Mouse (Mus musculus): Measurements from ENCODE around the gene Erbb2. TPM values are rescaled to one million over a fixed set of nuclear protein-coding genes. Genes with fewer than 3 reads are reported as not detected.

The Erbb2 gene
- polyA plus RNA-seq (2012), result not detected in 2 replicates

- no peak for TF ChIP-seq GATA1 (IDR thresholded peaks at IDR 0.05; ENCODE audit: low read length)
Observed at GRCm38 (mm10) chr11:98412273-98412796, at the start of gene Erbb2. Gene Erbb2, plus strand, starts transcription at chr11:98412470.

GRCm38 (mm10) chr11:98363817-98364216 lies 48.5 kb upstream of the Erbb2 start:
- TF ChIP-seq GATA1 (IDR thresholded peaks at IDR 0.05; ENCODE audit: low read length), result no peak

- TF ChIP-seq GATA1 (IDR thresholded peaks at IDR 0.05; ENCODE audit: low read length), result no peak
Observed at GRCm38 (mm10) chr11:98364410-98364809, 47.9 kb upstream of the Erbb2 start.

GRCm38 (mm10) chr11:98366290-98366689 lies 46.0 kb upstream of the Erbb2 start:
- no peak for TF ChIP-seq GATA1 (IDR thresholded peaks at IDR 0.05; ENCODE audit: low read length)

- no peak for TF ChIP-seq GATA1 (IDR thresholded peaks at IDR 0.05; ENCODE audit: low read length)
Observed at GRCm38 (mm10) chr11:98367171-98367862, 45.0 kb upstream of the Erbb2 start.

- TF ChIP-seq GATA1 (IDR thresholded peaks at IDR 0.05; ENCODE audit: low read length), result no peak
Observed at GRCm38 (mm10) chr11:98367863-98368186, 44.4 kb upstream of the Erbb2 start.

GRCm38 (mm10) chr11:98369337-98369736 lies 42.9 kb upstream of the Erbb2 start:
- TF ChIP-seq GATA1 (IDR thresholded peaks at IDR 0.05; ENCODE audit: low read length), result no peak

GRCm38 (mm10) chr11:98370588-98370987 lies 41.7 kb upstream of the Erbb2 start:
- TF ChIP-seq GATA1 (IDR thresholded peaks at IDR 0.05; ENCODE audit: low read length), result no peak

- TF ChIP-seq GATA1 (IDR thresholded peaks at IDR 0.05; ENCODE audit: low read length), result no peak
Observed at GRCm38 (mm10) chr11:98371556-98372240, 40.6 kb upstream of the Erbb2 start.

- TF ChIP-seq GATA1 (IDR thresholded peaks at IDR 0.05; ENCODE audit: low read length), result no peak
Observed at GRCm38 (mm10) chr11:98372406-98372805, 39.9 kb upstream of the Erbb2 start.

- TF ChIP-seq GATA1 (IDR thresholded peaks at IDR 0.05; ENCODE audit: low read length), result no peak
Observed at GRCm38 (mm10) chr11:98373244-98373643, 39.0 kb upstream of the Erbb2 start.

GRCm38 (mm10) chr11:98374266-98374665 lies 38.0 kb upstream of the Erbb2 start:
- TF ChIP-seq GATA1 (IDR thresholded peaks at IDR 0.05; ENCODE audit: low read length), result no peak

- TF ChIP-seq GATA1 (IDR thresholded peaks at IDR 0.05; ENCODE audit: low read length), result no peak
Observed at GRCm38 (mm10) chr11:98376756-98377155, 35.5 kb upstream of the Erbb2 start.

- no peak for TF ChIP-seq GATA1 (IDR thresholded peaks at IDR 0.05; ENCODE audit: low read length)
Observed at GRCm38 (mm10) chr11:98377787-98378186, 34.5 kb upstream of the Erbb2 start.

- TF ChIP-seq GATA1 (IDR thresholded peaks at IDR 0.05; ENCODE audit: low read length), result no peak
Observed at GRCm38 (mm10) chr11:98379379-98379778, 32.9 kb upstream of the Erbb2 start.

GRCm38 (mm10) chr11:98380106-98380505 lies 32.2 kb upstream of the Erbb2 start:
- no peak for TF ChIP-seq GATA1 (IDR thresholded peaks at IDR 0.05; ENCODE audit: low read length)

- TF ChIP-seq GATA1 (IDR thresholded peaks at IDR 0.05; ENCODE audit: low read length), result no peak
Observed at GRCm38 (mm10) chr11:98381651-98382050, 30.6 kb upstream of the Erbb2 start.
